Mouse (Mus musculus): ENCODE measurements around the gene Camk1g.

Camk1g gene

GRCm38 (mm10) chr1:193332018-193332417 lies 38.1 kb downstream of the Camk1g start:
- no peak for DNase-seq (ENCODE audit: low spot score)

GRCm38 (mm10) chr1:193330626-193331025 lies 39.5 kb downstream of the Camk1g start:
- DNase-seq (ENCODE audit: low spot score) = no peak

- DNase-seq (ENCODE audit: low spot score) = no peak
Measured at GRCm38 (mm10) chr1:193330172-193330571, 39.9 kb downstream of the Camk1g start.

- no peak for DNase-seq (ENCODE audit: low spot score)
Measured at GRCm38 (mm10) chr1:193329557-193329956, 40.5 kb downstream of the Camk1g start.

GRCm38 (mm10) chr1:193327686-193328085 lies 42.4 kb downstream of the Camk1g start:
- no peak for DNase-seq (ENCODE audit: low spot score)

- DNase-seq (ENCODE audit: low spot score) = no peak
Measured at GRCm38 (mm10) chr1:193327216-193327615, 42.9 kb downstream of the Camk1g start.

- DNase-seq (ENCODE audit: low spot score) = no peak
Measured at GRCm38 (mm10) chr1:193326456-193327145, 43.5 kb downstream of the Camk1g start.

- no peak for DNase-seq (ENCODE audit: low spot score)
Measured at GRCm38 (mm10) chr1:193325891-193326290, 44.2 kb downstream of the Camk1g start.

GRCm38 (mm10) chr1:193324224-193324623 lies 45.9 kb downstream of the Camk1g start:
- DNase-seq (ENCODE audit: low spot score) = peak; percentile 39

- DNase-seq (ENCODE audit: low spot score) = no peak
Measured at GRCm38 (mm10) chr1:193323686-193324085, 46.4 kb downstream of the Camk1g start.

GRCm38 (mm10) chr1:193320398-193320797 lies 49.7 kb downstream of the Camk1g start:
- DNase-seq (ENCODE audit: low spot score) = no peak

- DNase-seq (ENCODE audit: low spot score) = no peak
Measured at GRCm38 (mm10) chr1:193319721-193320120, 50.4 kb downstream of the Camk1g start.

- DNase-seq (ENCODE audit: low spot score) = peak; percentile 35
Measured at GRCm38 (mm10) chr1:193317159-193317559, 52.9 kb downstream of the Camk1g start.

- no peak for DNase-seq (ENCODE audit: low spot score)
Measured at GRCm38 (mm10) chr1:193316358-193316750, 53.7 kb downstream of the Camk1g start.

- DNase-seq (ENCODE audit: low spot score) = peak; percentile 53
Measured at GRCm38 (mm10) chr1:193315705-193316357, 54.3 kb downstream of the Camk1g start.

GRCm38 (mm10) chr1:193311596-193311995 lies 58.5 kb downstream of the Camk1g start:
- no peak for DNase-seq (ENCODE audit: low spot score)

GRCm38 (mm10) chr1:193310519-193311085 lies 59.5 kb downstream of the Camk1g start:
- no peak for DNase-seq (ENCODE audit: low spot score)

- DNase-seq (ENCODE audit: low spot score) = no peak
Measured at GRCm38 (mm10) chr1:193309785-193310518, 60.1 kb downstream of the Camk1g start.

- DNase-seq (ENCODE audit: low spot score) = no peak
Measured at GRCm38 (mm10) chr1:193306832-193307231, 63.3 kb downstream of the Camk1g start.

GRCm38 (mm10) chr1:193305386-193305785 lies 64.7 kb downstream of the Camk1g start:
- no peak for DNase-seq (ENCODE audit: low spot score)

- no peak for DNase-seq (ENCODE audit: low spot score)
Measured at GRCm38 (mm10) chr1:193303096-193303495, 67.0 kb downstream of the Camk1g start.

- no peak for DNase-seq (ENCODE audit: low spot score)
Measured at GRCm38 (mm10) chr1:193302093-193302405, 68.0 kb downstream of the Camk1g start.

All from urinary bladder, postnatal 25 days (tissue).